Mouse (Mus musculus) monocyte, adult 59 days (primary cell): ENCODE measurements around the gene Brcc3. TPM values are rescaled to one million over a fixed set of nuclear protein-coding genes. Genes with fewer than 3 reads are reported as not detected.

Experiments used
- total RNA-seq, 2 experiments: library from RNA; stranded (reverse); gene quantifications; one replicate each; pipeline ENCODE4 v1.2.4; 2023

Brcc3 gene
- total RNA-seq = 10 to 100 TPM; 16.5 to 17.9 TPM

GRCm38 (mm10) chrX:75415936-75416785 is at the start of gene Brcc3, which contains the start of the genes Cmc4 and Mtcp1:
Brcc3 (plus strand) TSS chrX:75416628.
Cmc4 (minus strand) TSS chrX:75416584.
Mtcp1 (minus strand) TSS chrX:75416588.

GRCm38 (mm10) chrX:75382195-75382771 is 34.1 kb upstream of the Brcc3 start, which contains the start of the genes Fundc2 and F8:
Fundc2 (plus strand) TSS chrX:75382399.
F8 (minus strand) TSS chrX:75382615.

Other genes with a start within 250 kb of the Brcc3 start
- 10 to 100 TPM; 13.7 to 18.2 TPM for gene Fundc2, start 34.2 kb upstream of the Brcc3 start, total RNA-seq
- under 1 TPM; 0.10 to 0.12 TPM for gene F8, start 34.0 kb upstream of the Brcc3 start, total RNA-seq
- gene Cmc4, start within 50 bp of the Brcc3 start, total RNA-seq = 1 to 10 TPM; 5.7 to 6.7 TPM
- 1 to 10 TPM; 5.9 to 7.4 TPM for gene Mtcp1, start within 50 bp of the Brcc3 start, total RNA-seq
- gene Vbp1, start 97.7 kb downstream of the Brcc3 start, total RNA-seq = 10 to 100 TPM; 41.1 to 46.3 TPM
- not detected for gene Rab39b, start 161.6 kb downstream of the Brcc3 start, total RNA-seq